Mouse (Mus musculus) liver, postnatal 0 days (tissue): ENCODE data around the gene Drosha.

Experiments
- CTCF ChIP-seq: sonication (generic); IDR thresholded peaks from 2 replicates; pipeline ENCODE4 v1.5.1; 2016; ENCODE audit warnings: antibody characterized with exemption, low read depth
- EP300 ChIP-seq: IDR thresholded peaks from 2 replicates; pipeline ENCODE4 v1.6.1; 2016; ENCODE audit warnings: antibody characterized with exemption, low read depth, mild to moderate bottlenecking

- no peak for TF ChIP-seq CTCF
- no peak for TF ChIP-seq EP300
Measured at GRCm38 (mm10) chr15:12884855-12885254, 60.2 kb downstream of the Drosha start.
